Mouse (Mus musculus): ENCODE measurements around the gene Bcas2. TPM values are rescaled to one million over a fixed set of nuclear protein-coding genes. Genes with fewer than 3 reads are reported as not detected.
A peak's percentile ranks its signal among the peaks of the same experiment; 100 is the strongest.
"Not testable (repeated sequence)": the region's sequence is repeated elsewhere in the genome, so short reads cannot be mapped to it uniquely, and the experiment has no call there.

Bcas2 gene
- 230 and 243 TPM in 2 replicates for polyA plus RNA-seq (2016; fragmentation: Nextera tagmentation; extraction: Ambion mirVana)

DNA sequence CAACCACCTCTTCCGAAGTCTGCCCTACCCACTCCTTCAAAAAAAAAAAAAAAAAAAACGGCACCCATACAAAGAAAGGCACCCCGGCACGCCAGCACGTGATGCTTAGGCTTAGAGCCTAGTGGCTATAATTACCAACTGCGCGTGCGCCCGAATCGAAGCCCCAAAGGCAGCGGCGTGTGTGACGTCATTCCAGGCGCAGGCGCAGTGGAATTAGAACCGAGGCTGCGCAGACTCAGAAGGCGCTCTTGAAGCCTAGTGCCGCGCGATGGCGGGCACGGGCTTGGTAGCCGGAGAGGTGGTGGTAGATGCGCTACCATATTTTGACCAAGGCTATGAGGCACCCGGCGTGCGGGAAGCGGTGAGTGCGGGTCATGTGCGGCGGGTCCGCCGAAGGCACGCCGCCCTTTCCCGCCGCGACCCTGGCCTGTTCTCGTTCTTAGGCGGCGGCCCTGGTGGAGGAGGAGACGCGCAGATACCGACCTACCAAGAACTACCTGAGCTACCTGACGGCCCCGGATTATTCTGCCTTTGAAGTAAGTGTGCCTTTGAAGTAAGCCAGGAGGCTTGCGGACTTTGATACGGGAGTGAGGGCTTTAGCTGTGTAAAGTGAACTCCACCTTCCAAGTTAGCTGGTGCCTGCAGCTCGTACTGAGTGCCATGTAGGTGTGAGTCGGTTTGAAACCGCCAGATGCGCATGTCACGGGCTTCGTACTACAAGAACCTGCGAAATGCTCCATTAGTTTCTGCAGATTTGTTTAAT is at the start of gene Bcas2:
Bcas2 (plus strand) TSS at position 151 of the 763 bp plus-strand sequence.
- under 1% methylated on average over 56 of the region's 56 CpGs for WGBS

DNA sequence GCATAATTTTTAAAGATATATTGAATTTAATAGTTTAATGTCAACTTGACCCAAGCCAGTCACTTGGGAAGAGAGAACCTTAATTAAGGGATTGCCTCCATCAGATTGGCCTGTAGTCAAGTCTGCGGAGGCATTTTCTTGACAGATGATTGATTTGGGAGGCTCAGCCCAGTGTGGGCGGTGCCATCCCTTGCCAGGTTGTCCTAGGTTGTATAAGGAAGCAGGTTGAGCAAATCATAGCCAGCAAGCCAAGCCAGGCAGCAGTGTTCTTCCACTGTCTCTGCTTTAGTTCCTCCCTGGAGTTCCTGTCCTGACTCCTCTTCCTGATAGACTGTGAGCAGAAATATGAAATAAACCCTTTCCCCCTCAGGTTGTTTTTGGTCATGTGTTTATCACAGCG is 47.8 kb upstream of the Bcas2 start:
- Histone ChIP-seq H3K9me3 (no peaks in the 10 kb centered on the region), H3K4me3 (no peak overlapping the region), H3K27ac (replicated peaks) (no peak overlapping the region), H3K27me3 (replicated peaks; ENCODE audit: low read depth, poor library complexity, severe bottlenecking) (no peaks in the 10 kb centered on the region), H3K36me3 (replicated peaks) (no peaks in the 10 kb centered on the region), H3K4me1 (peaks cover 8% of the 10 kb centered on the region)
- WGBS: 89% methylated on average over 3 of the region's 3 CpGs
- DNase-seq (ENCODE audit: low spot score): no peak

More for the DNA sequence above, at the start of gene Bcas2:
- Histone ChIP-seq H3K9me3 (no peaks in the 10 kb centered on the region), H3K36me3 (replicated peaks) (peaks cover 36% of the 10 kb centered on the region), H3K4me1 (peaks cover 14% of the 10 kb centered on the region), H3K27me3 (replicated peaks; ENCODE audit: low read depth, poor library complexity, severe bottlenecking) (no peaks in the 10 kb centered on the region), H3K4me3 (peak within 1 kb of the TSS; percentile 92), H3K27ac (replicated peaks) (peak within 1 kb of the TSS; percentile 94)
- DNase-seq (ENCODE audit: low spot score): peak; percentile 97

DNA sequence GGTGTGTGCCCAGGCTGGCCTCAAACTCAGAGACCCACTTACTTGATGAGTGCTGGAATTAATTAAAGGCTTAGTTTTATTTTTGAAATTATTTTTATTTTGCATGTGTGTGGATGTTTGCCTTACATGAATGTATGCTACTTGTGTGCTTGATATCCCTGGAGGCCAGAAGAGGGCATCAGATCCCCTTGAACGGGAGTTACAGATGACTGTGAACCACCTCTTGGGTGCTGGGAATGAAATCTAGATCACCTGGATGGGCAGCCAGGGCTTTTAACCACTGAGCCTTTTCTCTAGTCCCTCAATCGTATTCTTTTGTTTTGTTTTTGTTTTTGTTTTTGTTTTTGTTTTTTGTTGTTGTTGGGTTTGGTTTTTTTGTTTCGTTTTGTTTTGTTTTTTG is 45.3 kb upstream of the Bcas2 start:
- WGBS: 89% methylated on average over 3 of the region's 3 CpGs
- Histone ChIP-seq H3K27me3 (replicated peaks; ENCODE audit: low read depth, poor library complexity, severe bottlenecking) (no peaks in the 10 kb centered on the region), H3K4me1 (peaks cover 19% of the 10 kb centered on the region), H3K36me3 (replicated peaks) (no peaks in the 10 kb centered on the region), H3K27ac (replicated peaks) (no peak overlapping the region), H3K4me3 (no peak overlapping the region), H3K9me3 (no peaks in the 10 kb centered on the region)
- DNase-seq (ENCODE audit: low spot score): no peak

DNA sequence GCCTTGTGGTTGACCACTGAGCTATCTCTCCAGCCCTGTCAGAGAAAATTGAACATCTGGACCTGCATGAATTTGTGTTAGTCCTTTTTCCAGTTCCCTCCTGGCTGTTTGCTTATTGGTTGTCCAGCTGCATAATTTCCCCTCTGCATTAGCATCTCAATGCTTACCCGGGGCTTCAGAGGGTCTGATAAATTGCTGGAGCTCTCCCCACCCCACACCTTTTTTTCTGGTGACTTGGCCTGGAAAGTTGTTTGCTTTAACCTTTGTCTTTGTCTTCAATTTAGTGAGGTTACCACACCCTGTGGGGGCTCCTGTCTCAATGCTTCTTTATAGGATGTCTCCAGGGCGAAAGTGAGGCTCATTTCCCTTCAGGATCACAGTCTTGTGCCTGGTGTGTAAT is 44.3 kb upstream of the Bcas2 start:
- 52% methylated on average over 2 of the region's 2 CpGs for WGBS
- peaks cover 19% of the 10 kb centered on the region for H3K4me1 ChIP-seq
- DNase-seq (ENCODE audit: low spot score): no peak
- H3K27ac ChIP-seq (replicated peaks): no peak overlapping the region
- H3K36me3 ChIP-seq (replicated peaks): no peaks in the 10 kb centered on the region
- H3K9me3 ChIP-seq: no peaks in the 10 kb centered on the region
- no peaks in the 10 kb centered on the region for H3K27me3 ChIP-seq (replicated peaks; ENCODE audit: low read depth, poor library complexity, severe bottlenecking)
- no peak overlapping the region for H3K4me3 ChIP-seq

DNA sequence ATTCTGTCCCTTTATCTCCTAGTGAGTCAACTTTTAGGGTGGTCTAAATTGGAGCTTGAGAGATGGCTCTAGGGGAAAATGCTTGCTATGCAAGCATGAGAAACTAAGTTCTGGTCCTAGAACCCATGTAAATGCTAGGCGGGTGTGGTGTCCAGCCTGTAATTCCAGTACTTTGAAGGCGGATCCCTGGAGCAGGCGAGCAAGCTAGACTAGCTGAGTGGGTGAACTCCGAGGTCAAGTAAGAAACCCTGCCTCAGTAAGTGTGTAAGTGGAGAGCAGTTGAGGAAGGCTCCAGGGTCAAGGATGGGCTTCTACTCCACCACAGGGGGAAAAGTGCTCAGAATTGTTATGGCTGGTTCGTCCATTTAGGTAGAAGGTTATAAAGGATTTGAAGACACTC is 43.7 kb upstream of the Bcas2 start:
- 68% methylated on average over 5 of the region's 5 CpGs for WGBS
- Histone ChIP-seq H3K27ac (replicated peaks) (no peak overlapping the region), H3K36me3 (replicated peaks) (no peaks in the 10 kb centered on the region), H3K27me3 (replicated peaks; ENCODE audit: low read depth, poor library complexity, severe bottlenecking) (no peaks in the 10 kb centered on the region), H3K4me1 (peaks cover 19% of the 10 kb centered on the region), H3K4me3 (no peak overlapping the region), H3K9me3 (no peaks in the 10 kb centered on the region)
- DNase-seq (ENCODE audit: low spot score): no peak

DNA sequence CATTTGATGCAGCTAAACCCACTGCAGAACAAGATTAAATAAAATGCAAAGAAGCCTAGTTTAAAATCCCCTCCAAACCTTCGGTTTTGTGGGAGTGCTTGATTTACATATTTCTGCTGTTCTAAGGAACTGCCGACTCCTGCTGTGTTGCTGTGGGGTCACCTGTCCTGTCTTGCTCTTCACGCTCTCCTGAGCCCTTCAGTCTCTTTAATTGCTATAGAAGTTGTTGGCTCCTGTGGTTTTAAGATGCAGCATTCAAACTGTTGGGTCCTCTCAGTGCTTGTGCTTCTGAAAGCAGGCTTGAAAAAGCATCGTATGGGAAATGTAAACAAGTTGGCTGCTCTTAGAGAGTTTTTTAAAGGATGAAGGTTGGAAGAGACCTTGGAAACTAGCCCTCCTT is 43.2 kb upstream of the Bcas2 start:
- H3K4me1 ChIP-seq: peaks cover 19% of the 10 kb centered on the region
- WGBS: 54% methylated on average over 4 of the region's 4 CpGs
- H3K9me3 ChIP-seq: no peaks in the 10 kb centered on the region
- DNase-seq (ENCODE audit: low spot score): no peak
- H3K27ac ChIP-seq (replicated peaks): no peak overlapping the region
- H3K36me3 ChIP-seq (replicated peaks): no peaks in the 10 kb centered on the region
- no peak overlapping the region for H3K4me3 ChIP-seq
- no peaks in the 10 kb centered on the region for H3K27me3 ChIP-seq (replicated peaks; ENCODE audit: low read depth, poor library complexity, severe bottlenecking)

DNA sequence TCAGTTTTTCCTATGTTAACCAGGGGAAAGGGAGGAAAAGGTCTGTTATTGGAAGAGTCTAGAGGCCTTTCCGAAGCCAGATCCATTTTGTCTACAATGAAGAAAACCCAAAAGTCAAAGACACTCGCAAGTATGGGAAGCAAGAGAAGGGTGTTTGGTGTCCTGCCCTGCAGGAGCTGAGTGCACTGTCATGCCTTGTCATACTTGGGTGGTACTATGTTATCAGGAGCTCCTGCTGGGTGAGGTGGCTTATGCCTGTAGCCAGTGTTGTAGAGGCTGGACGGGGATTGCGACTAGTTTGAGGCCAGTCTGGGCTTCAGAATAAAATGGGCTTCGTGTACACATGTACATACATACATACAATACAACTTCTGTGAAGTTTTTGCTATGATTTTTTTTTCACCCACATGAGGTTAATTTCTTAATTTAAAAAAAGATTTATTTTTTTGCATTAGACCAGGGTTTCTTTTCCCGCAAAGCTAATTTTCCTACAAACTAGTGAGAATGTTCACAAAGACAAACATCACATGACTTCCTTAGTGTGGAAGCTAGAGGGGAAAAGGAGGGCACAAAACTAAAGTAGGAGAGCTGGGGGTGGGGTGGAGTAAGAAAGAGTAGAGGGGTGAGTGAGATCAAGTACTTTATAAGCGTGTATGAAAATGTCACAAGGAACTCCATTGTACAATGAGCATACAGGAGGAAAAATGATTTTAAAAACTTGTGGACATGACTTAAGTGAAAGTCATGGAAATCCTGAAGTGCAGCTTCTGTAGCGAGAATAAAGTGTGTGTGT is 41.9 kb upstream of the Bcas2 start:
- 0 out of 2 replicates have a peak overlapping the region, but pooled peaks have one; percentile 35 for H3K27ac ChIP-seq (replicated peaks)
- H3K9me3 ChIP-seq: no peaks in the 10 kb centered on the region
- no peaks in the 10 kb centered on the region for H3K36me3 ChIP-seq (replicated peaks)
- H3K27me3 ChIP-seq (replicated peaks; ENCODE audit: low read depth, poor library complexity, severe bottlenecking): no peaks in the 10 kb centered on the region
- no peak overlapping the region for H3K4me3 ChIP-seq
- peaks cover 19% of the 10 kb centered on the region for H3K4me1 ChIP-seq
- no peak for DNase-seq (ENCODE audit: low spot score)
- 86% methylated on average over 8 of the region's 8 CpGs for WGBS

DNA sequence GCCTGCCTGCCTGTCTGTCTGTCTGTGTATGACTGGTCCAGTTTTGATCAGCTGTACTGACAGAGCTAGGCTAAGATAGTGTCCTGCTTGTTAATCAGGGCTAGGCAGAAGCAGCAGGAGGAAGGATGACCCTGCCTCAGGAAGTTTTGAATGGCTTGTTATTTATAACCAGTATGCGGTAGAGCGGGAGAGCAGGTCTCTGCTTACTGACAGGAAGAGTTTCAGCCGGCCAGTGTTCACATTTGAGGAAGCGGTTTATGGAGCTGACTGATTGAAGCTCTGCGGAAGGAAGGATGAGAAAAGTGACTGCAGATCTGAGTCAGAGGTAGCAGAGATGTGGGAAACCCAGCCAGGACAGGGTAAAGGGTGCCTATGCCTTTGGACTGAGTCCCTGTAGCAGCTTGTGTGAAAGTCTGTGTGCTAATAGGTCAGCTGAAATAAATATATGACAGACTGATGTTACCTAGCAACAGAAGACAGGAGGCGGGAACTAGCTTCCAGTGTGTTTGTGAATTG is 41.2 kb upstream of the Bcas2 start:
- Histone ChIP-seq H3K4me1 (peaks cover 19% of the 10 kb centered on the region), H3K9me3 (no peaks in the 10 kb centered on the region), H3K27ac (replicated peaks) (no peak overlapping the region), H3K36me3 (replicated peaks) (no peaks in the 10 kb centered on the region), H3K4me3 (no peak overlapping the region), H3K27me3 (replicated peaks; ENCODE audit: low read depth, poor library complexity, severe bottlenecking) (no peaks in the 10 kb centered on the region)
- WGBS: 52% methylated on average over 6 of the region's 6 CpGs
- DNase-seq (ENCODE audit: low spot score): peak; percentile 11

DNA sequence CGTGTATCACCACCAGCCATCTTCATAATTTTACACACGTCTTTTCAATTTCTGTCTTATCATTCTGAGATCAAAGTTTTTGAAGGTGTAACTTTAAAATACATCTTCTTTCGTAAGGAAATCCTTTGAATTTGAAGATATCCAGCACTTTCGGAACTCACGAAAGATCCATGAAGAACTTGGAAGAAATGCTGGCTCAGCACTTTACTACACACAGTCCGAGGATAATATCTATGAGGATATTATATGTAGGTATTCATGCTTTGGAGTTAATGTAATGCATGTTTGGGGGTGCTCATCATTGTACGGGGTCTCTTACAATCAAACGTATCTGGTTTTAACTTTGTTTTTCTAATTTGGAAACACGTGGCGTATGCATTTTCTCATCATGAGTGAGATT is 38.4 kb upstream of the Bcas2 start:
- Histone ChIP-seq H3K4me3 (no peak overlapping the region), H3K4me1 (peaks cover 10% of the 10 kb centered on the region), H3K27me3 (replicated peaks; ENCODE audit: low read depth, poor library complexity, severe bottlenecking) (no peaks in the 10 kb centered on the region), H3K9me3 (no peaks in the 10 kb centered on the region), H3K27ac (replicated peaks) (no peak overlapping the region), H3K36me3 (replicated peaks) (no peaks in the 10 kb centered on the region)
- 92% methylated on average over 10 of the region's 10 CpGs for WGBS
- no peak for DNase-seq (ENCODE audit: low spot score)

DNA sequence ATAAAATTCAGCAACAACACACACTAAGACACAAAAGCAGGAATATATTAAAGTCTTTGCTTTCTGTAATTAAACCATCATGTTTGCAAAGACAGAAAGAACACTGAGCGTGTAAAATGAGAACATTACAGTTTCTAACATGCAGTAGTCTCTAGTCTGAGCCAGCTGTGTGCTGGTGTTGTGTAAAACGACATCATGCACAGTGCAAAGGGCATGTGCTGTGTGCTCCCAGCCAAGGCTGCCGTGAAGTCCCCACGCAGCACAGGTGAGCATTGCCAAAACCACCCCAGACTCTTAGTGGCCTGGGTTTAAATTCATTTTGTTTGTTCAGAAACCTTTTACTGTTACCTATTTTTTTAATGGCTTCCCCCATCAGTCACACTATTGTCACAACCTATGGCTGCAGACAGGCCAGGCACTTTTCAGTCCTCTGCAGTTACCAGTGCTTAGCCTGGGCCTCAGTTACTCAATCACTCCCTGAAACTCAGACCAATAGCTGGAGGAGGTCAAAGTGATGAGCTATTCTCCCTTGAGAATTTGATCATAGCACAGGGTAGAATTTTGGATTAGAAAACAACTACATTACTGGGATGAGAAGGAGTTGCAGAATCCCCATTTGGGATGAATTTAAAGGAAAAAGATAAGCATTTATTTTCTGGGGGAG is 34.9 kb upstream of the Bcas2 start:
- DNase-seq (ENCODE audit: low spot score): no peak
- H3K36me3 ChIP-seq (replicated peaks): no peaks in the 10 kb centered on the region
- H3K4me1 ChIP-seq: no peaks in the 10 kb centered on the region; the same call in 1 of the 2 replicates
- H3K9me3 ChIP-seq: no peaks in the 10 kb centered on the region
- no peak overlapping the region for H3K27ac ChIP-seq (replicated peaks)
- H3K4me3 ChIP-seq: no peak overlapping the region
- H3K27me3 ChIP-seq (replicated peaks; ENCODE audit: low read depth, poor library complexity, severe bottlenecking): no peaks in the 10 kb centered on the region
- 86% methylated on average over 4 of the region's 4 CpGs for WGBS

DNA sequence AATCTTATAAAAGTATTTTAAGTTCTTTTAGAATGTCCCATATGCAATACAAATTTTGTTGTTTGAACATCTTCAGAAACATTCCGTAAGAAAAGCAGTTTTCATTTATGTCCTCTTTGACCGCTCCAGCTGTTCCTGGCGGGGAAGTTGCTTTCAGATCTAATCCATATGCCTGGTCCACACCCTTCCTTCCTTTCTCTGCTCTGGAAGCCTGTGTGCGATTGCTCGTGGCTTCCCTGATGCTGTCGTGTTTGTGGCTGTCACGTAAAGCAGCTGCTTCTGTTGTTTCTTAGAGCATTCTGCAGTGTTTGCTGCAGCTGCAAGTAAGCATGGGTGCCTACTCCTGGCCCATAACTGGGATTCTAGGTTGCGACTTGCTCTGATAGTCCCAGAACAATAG is 32.4 kb upstream of the Bcas2 start:
- H3K27me3 ChIP-seq (replicated peaks; ENCODE audit: low read depth, poor library complexity, severe bottlenecking): no peaks in the 10 kb centered on the region
- no peak overlapping the region for H3K27ac ChIP-seq (replicated peaks)
- no peaks in the 10 kb centered on the region for H3K9me3 ChIP-seq
- H3K4me3 ChIP-seq: no peak overlapping the region
- H3K36me3 ChIP-seq (replicated peaks): no peaks in the 10 kb centered on the region
- DNase-seq (ENCODE audit: low spot score): no peak
- no peaks in the 10 kb centered on the region for H3K4me1 ChIP-seq
- WGBS: 75% methylated on average over 8 of the region's 8 CpGs

DNA sequence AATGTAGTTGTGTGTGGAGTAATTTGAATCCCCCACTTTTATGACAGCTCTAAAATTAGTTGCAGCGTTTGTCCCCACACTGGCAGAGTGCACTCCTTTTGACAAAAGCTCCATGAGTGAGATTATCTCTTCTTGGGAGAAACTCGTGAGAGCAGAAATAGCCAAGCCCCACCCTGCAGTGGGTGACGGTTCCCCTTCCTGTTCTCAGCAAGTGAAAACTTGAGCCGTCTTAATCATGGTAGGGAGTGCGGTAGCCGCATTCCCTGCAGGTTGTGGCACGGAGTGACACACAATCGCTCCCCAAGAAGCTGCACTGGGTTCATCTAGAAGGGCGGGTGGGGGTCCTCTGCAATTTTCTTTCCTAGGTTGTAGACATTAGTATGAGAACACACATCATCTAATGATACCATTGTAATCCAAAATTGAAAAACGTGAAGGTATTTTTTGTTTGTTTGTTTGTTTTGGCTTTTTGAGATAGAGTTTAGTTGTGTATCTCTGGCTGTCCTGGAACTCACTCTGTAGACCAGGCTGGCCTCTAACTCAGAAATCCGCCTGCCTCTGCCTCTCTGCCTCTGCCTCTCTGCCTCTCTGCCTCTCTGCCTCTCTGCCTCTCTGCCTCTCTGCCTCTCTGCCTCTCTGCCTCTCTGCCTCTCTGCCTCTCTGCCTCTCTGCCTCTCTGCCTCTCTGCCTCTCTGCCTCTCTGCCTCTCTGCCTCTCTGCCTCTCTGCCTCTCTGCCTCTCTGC is 31.2 kb upstream of the Bcas2 start:
- not testable (repeated sequence) for H3K9me3 ChIP-seq; H3K4me3 ChIP-seq; H3K36me3 ChIP-seq (replicated peaks); H3K27me3 ChIP-seq (replicated peaks; ENCODE audit: low read depth, poor library complexity, severe bottlenecking); H3K4me1 ChIP-seq; H3K27ac ChIP-seq (replicated peaks); DNase-seq (ENCODE audit: low spot score)
- 66% methylated on average over 11 of the region's 11 CpGs for WGBS

Measured in embryonic facial prominence, embryonic 10.5 days (tissue).